Mouse (Mus musculus): ENCODE measurements around the gene Galnt15.

The Galnt15 gene

DNA sequence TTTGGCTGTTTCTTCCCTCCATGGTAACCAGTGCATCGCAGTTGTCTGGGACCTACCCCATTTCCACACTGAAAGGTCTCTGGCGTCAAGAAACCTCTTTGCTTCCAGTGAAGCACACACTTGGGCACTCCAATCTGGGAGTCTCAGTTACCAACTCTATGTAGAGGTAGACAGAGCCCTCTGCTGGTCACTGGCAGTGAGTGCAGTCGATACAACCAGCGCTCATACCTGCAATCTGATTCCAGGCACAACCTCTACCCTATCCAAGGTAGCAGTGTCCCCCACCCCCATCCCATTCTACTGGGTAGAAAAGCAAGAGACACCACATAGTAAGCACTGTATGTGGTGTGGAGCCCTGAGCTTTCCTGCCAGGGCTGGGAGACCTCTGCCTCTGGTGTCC lies 3.7 kb downstream of the Galnt15 start:
- peak; percentile 53 for DNase-seq (ENCODE audit: low read depth, low spot score)

DNA sequence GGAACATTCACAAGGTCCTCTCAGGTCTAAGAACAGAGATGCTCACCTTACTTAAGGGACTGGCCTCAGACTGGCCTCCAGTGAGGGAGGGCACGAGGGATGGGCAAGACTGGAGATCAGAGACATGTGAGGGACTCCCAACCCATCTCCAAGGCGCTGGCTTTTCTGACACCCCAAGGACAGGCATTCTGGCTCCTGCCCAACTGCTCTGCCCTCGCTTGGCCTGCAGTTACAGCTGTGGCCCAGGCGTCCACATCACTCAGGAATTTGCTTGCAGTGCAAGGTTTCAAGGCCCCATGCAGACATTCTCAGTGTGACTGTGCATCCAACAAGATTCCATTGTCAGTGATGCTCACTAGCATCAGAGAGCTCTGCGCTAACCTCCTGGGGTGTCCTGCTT lies 7.7 kb downstream of the Galnt15 start:
- DNase-seq (ENCODE audit: low read depth, low spot score), result no peak

DNA sequence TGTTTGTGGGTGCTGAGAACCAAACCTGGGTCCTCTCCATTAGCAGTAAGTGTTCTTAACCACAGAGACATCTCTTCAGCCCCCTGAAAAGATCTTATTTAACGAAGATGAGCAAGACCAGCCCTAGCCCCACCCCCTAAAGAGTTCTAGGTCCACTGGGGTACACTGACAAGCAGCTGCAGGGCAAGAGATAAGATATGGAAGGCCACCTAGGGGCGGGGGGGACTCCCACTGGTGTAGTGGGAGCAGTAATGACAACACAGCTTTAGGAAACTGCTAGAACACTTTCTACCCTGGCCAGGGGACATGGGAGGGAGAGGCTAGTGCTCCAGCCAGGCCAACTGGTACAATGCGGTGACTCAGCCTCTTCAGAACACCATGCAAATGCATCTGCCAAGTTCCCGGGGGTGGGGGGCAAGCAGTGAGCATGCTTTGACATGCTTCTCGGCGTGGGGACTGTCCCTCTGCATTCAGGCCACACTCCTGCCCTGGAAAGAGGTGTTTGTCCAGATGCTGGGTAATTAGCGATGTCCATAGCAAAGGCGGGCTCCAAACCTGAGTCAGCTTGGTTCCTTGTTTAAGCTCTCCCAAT lies 9.0 kb downstream of the Galnt15 start:
- DNase-seq (ENCODE audit: low read depth, low spot score), result no peak

DNA sequence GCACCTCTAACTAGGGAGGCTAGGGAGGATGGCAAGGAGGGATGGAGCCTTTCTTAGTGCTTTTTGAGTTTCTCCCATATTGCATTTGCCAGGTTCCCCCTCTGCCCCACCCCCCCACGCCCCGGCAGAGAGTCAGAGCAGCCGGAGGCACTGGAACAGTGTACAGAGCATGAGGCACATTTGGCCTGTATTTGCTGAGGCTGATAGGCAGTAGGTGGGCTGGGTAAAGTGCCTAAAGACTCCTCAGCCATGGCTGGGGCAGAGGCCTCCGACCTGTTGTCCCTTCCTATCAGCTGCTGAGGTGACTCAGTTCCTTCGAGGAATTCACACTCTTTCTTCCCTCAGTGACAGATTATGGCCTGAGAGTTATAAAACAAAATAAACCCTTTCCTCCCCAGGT lies 13.3 kb downstream of the Galnt15 start:
- DNase-seq (ENCODE audit: low read depth, low spot score), result no peak

DNA sequence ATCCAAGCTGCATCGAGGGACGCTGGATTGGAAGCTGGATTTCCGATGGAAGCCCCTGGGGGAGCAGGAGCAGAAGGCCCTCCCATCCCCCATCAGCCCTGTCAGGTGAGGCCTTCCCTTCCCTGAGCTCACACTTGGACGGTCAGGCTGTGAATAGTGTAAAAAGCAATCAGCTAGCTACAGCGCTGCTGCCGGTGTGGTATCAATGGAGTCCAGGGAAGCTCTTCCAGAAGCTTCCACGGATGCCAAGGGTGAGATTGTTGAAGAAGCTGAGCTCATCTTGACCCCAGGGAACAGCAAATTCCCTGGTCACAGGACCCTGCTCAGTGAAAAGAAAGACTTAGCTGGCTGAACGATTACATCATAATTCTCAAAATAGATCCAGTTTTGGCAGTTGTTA lies 17.6 kb downstream of the Galnt15 start:
- no peak for DNase-seq (ENCODE audit: low read depth, low spot score)

DNA sequence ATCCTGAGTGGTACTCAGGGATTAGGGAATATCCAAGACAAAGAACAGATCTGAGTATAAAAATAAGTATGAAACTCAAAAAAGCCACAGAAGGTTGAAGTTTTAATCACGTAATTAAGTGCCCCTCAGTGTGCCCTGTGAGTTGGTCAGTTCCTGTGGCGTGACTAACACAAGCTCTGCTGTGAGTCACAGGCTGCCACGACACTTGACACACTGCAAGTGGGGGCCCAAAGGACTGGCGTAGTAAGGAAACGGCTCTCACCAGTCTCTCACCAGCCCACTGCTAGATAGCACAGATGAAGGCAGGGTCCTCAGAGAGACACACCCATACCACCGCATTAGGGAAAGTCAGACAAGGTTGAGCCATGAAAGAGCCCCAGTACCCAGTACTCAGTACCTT lies 21.4 kb downstream of the Galnt15 start:
- DNase-seq (ENCODE audit: low read depth, low spot score), result no peak

DNA sequence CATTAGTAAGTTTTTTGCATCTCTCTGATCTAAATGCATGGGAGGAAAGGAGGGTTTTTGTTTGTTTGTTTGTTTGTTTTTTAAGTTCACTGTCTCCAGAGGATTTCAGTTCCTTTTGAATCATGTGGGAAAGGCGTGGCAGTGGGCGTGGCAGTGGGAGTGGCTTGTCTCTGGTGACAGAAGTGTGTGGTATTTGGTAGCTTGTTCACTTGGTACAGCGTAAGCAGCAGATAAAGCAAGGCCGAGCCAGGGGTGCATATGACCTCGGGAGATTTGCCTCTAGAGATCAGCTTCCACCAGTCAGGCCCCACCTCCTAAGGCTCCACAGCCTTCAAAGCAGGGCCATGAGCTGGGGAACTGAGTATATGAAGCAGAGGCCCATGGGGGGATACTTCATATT lies 25.1 kb downstream of the Galnt15 start:
- no peak for DNase-seq (ENCODE audit: low read depth, low spot score)

DNA sequence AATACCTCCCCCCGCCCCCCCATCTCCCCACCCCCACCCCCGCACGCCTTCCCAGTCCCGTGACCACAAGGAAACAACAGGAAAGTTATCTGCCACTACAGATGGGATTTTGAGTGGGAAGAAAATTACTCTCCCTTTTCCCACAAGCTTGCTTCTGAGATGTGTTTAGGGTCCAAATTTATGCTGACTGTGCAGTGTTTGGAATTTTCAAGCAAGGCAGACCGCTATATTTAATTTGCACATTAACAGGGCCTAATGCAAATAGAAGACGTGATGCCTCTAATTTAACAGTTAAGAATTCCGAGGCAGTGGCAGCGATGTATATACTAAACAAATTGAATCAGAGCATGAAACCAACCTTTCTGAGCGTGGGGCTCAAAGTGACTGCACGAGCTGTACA lies 26.0 kb downstream of the Galnt15 start:
- DNase-seq (ENCODE audit: low read depth, low spot score), result no peak

DNA sequence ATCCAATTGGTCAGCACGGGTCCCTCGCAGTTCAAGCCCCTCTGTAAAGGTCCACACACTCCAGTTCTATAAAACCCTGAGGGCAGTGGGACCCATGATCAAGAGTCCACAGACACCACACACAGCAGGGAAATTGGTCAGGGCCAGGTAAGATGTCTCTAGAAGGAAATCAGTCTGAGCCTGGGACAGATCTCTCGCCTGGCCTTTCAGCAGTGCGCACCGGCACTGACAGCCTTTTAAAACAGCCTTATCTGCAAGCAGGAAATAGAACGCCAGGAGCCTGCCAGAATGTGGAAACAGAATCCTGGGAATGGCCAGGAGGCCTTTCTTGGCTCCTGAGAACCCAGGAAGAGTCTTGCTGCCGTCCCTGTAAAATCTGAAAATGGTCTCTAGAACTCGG lies 27.0 kb downstream of the Galnt15 start:
- DNase-seq (ENCODE audit: low read depth, low spot score), result no peak

DNA sequence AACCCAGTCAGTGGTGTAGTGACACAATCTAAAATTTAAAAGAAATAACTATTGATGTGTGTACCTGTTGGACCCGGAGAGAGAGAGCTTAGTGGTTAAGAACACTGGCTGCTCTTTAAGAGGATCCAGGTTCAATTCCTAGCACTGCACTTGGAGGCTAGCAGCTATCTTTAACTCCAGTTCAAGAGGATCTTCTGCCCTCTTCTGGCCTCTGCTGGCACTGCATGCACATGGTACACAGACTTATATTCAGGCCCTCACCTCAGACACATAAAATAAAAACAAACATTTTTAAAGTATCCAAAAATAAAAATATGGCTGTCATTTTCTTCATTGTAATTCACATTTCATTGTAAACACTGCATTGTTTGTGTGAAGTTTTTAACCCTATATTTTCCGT lies 27.9 kb downstream of the Galnt15 start:
- no peak for DNase-seq (ENCODE audit: low read depth, low spot score)

DNA sequence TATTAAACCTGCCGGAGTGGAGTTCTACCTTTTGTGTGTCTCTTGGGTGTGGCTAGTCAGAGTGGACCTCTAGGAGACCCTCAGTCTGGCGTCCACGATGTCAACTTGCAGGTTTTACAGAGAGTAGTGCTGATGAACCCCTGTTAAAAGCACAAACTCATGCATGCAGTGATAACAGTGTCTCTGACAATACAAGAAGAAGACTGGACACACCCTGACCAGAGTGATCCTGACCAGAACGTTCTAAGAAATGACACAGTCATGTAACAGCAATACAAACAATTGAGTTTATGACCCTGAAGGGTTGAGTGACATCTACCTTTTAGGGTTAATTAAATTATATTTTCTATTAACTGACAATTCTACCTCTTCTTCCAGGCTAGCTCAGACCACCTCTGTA lies 28.9 kb downstream of the Galnt15 start:
- no peak for DNase-seq (ENCODE audit: low read depth, low spot score)

DNA sequence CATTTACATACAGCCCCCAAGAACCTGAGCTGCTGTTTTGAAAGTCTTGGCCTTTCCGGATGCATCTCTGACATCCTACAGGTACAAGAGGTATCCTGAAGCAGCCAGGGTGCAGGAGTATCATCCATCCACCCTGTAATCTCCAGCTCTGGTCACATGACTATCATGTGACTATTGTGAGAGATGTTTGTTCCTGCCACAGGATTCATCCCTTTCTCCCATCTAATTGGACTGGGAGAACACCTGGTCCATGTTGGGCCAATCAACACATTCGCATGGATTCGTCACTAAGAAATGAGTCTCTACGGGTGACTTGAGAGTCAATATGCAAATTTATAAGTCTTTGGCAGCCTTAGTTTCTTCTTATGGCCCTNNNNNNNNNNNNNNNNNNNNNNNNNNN lies 32.6 kb downstream of the Galnt15 start:
- no peak for DNase-seq (ENCODE audit: low read depth, low spot score)

DNA sequence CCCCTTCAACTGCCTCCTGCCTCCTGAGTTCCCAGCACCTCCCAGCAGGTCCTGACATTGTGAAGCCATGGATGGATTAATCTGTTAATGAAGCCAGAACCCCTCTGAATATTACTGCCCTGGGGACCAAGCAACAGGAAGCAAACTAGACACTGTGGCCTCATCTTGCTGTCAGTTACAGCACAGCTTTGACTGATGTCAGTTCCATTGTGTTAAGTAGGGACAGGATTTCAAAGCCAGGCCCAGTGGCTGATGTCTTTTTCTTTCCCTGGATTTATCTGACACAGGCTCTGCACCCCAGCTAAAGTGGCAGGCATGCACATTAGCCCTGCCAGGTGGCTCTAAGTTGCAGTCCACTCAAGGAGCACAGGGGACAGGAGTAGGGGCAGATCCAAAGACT lies 44.0 kb downstream of the Galnt15 start:
- no peak for DNase-seq (ENCODE audit: low read depth, low spot score)

DNA sequence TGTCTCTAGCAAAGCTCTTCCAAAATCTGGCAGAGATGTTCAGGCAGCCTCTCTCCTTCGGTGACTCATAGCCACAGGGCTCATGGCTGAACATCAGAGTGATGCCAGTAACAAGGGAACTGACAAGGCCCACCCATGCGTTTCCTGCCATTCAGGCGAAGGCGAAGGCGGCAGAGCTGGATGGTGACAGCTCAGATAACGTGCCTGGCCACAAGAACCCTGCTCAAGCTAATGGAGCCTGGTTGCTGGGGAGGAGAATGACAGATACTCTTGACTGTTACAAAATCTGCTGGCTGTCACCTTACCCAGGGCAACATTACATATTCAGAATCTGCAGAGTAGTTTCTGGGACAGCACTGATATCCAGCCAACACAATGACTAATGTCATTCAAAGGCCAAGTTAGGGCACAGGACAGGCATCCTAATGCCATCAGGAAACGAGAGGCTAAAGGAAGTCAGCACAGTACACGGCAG lies 44.5 kb downstream of the Galnt15 start:
- no peak for DNase-seq (ENCODE audit: low read depth, low spot score)

DNA sequence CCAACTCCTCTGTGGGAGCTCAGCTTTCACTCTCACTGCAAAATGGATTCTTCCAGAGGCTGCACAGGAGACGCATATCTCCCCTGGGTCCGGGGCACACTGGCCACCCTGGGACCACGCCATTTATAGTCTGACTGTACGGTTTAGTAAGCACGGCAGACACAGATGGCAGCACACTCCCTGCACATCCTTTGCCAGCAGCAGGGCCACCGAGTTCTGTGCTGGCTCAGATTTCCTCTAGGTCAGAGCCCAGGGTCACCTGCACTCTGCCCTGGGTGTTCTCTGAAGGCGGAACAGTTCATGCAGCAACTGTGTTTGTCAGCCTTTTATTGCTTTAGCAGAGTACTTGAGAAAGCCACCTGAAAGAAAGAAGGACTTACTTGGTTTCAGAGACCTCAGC lies 45.1 kb downstream of the Galnt15 start:
- no peak for DNase-seq (ENCODE audit: low read depth, low spot score)

DNA sequence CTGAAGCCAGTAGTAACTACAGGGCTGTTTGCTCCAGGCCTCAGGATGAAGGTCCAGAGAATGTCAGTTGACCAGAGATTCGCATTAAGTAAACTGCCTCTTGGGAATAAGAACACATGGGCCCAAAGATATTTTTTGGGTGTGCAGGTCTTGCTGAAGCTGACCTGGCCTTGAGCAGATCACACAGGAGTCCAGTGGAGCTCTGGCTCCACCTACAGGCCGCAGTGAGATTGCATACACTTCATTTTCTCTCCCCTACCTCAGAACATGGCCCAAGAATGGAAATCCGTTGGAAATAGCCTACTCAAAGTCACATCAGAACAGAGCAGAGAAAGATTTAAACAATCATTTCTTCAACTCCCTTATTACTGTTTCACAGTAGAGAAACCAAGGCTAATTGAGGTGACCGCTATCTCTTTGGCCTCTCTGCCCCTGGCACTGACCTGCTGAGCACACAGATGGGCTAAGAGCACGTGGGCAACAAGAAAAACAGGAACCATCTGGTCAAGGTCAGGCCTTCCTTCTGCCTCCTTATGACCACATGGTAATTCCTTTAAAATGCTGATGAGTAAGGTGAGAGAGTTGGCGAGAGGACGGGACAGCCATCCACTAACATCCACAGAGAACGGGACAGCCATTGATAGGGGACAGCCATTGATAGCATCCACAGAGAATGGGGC lies 48.2 kb downstream of the Galnt15 start:
- peak; percentile 67 for DNase-seq (ENCODE audit: low read depth, low spot score)

DNA sequence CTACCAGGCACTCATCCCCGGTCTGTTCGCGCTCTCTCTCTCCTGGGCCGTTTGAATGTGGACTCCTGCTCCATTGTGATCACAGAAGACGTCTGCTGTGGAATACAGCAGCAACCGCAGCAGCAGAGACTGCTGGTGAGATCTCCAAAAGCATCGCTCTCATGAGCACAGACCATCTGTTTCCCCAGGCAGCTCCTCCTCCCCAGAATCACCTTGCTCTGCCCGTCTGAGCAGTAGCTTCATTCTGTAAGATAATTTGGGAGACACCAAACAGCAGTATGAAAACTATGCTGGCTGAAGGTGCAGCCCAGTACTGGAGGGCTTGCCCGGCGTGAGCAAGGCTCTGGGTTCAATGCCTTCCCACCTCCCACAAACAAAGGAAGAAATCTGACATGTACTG lies 52.2 kb downstream of the Galnt15 start:
- no peak for DNase-seq (ENCODE audit: low read depth, low spot score)

DNA sequence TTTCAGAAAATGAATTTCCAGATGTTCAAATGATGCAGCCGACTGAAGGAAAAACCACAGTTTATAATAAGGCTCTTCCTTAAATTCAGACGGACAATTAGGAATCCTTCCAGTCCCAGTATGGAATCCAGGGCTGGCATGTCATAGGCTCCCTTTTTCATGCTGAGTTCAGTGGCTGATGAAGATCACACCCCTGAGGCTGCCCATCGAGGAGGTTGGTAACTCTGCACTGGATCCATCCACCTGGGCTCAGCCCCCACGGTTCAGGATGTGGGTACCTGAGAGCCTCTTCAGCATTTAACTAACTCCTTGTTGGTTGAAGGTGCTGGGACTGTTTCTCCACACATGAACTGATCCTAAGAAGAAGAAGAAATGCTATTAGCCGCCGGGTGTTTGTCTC lies 54.1 kb downstream of the Galnt15 start:
- no peak for DNase-seq (ENCODE audit: low read depth, low spot score)

DNA sequence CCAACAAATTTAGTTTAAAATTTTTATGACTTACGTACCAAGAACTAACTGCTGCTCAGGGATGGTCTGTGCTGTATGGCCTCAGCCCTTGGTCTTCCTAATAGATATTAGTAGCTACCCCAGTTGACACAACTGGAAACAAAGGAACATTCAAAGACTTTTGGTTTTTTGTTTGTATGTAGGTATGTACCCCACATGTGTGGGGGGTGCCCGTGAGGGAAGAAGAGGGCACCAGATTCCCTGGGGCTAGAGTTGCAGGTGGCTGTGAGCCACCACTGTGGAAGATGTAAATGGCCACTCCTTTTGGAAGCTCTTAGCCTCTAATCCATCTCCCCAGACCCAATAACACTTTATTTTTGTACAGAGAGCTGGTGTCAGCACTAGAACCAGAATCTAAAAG lies 54.7 kb downstream of the Galnt15 start:
- no peak for DNase-seq (ENCODE audit: low read depth, low spot score)

DNA sequence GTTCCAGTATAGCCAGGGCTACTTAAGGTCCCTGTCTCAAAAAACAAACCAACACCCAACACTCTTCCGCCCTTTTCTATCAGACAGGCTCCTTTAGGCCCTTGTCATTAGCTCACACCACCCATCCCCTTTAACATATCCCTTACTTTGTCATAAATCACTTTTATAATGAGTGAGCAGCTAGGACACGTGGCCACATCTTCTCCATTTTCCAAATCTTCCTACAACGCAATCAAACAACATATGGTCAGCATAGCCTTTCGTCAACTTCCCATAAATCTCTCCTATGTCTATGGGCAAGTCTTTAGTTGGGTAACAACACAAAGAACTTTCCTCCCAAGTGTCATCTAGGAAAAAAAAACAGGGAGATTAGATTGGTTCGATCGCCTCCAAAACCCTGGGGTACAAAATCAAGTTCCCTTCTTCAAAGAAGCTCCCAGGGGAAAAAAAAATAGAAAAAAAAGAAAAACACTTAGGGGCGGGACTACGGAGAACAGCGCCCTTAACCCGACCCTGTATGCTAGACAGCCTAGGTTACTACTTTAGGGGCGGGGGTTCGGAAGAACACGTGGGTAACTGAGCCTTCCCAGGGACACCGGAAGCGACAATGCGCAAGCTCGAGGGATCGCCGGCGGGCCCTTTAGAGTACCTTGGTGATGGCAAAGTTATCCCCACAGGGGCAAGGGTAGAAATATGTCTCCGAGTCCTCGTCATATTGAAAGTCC lies 56.1 kb downstream of the Galnt15 start, which contains the start of gene Oxnad1:
Oxnad1 (plus strand) TSS at position 614 of the 725 bp plus-strand sequence.
- DNase-seq (ENCODE audit: low read depth, low spot score), result no peak

DNA sequence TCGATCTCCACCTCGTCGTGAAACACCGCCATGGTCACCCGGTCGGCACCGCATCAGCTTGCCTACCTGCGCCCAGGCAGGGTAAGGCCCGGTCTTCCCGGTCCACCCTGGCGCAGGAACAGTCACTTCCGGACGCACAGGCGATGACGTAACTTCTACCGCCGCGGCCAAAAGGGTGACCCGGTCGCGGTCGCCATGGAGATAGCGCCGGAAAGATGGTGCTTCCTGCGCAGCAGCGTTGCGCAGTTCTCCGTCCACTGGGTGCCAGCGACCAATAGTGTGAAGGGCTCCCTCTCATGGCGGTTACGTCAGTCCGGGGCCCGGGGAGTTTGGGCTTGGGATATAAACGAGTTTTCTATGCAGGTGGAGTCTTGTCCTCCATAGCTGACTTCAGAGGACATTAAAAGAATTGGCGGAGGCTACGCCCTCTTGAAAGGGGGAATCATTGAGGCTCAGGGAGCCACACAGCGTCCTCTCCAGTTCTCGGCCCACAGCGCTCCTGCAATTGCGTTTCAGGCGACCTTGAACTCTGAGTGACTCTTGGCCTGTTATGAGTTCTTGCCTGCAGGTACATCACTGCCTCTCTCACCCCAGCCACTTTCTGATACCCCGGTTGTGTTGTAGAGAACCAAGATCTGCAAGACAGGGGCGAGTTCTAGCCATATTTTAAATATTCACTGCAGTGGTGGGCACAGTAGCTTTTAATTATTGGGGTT lies 56.9 kb downstream of the Galnt15 start, which contains the start of gene Dph3:
Dph3 (minus strand) TSS at position 244 of the 716 bp plus-strand sequence.
- DNase-seq (ENCODE audit: low read depth, low spot score), result peak; percentile 98

DNA sequence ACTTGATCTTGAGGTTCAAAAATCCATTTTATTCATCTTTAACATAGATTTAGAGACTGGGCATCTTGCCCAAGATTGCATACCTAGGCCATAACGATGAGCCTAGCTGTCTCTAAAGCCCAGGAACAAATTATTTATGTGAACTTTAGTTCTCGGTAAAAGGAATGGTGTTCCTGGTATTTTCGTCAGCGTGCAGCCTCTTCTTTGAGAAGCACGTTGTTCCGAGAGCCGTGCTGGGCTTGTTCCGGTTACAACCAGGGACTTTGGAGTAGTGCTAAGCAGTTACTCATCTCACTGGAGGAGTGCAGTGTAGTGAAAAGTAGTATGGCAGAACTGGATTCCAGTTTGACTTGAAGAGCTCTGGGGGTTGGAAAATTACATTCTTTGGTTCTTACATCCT lies 57.4 kb downstream of the Galnt15 start:
- DNase-seq (ENCODE audit: low read depth, low spot score), result no peak
